Mouse (Mus musculus) liver, postnatal 0 days (tissue): ENCODE measurements around the gene Fmod. TPM values are rescaled to one million over a fixed set of nuclear protein-coding genes. Genes with fewer than 3 reads are reported as not detected.
A peak's percentile ranks its signal among the peaks of the same experiment; 100 is the strongest.

Experiments
- ATAC-seq: fragments of 200-750 bp; cut with Nextera tagmentation; 2 replicates; pipeline ENCODE4 v1.8.0; 2017; ENCODE audit warnings: mild to moderate bottlenecking, moderate library complexity
- DNase-seq: peaks from one replicate; pipeline ENCODE4 v3.0.0-alpha.2; 2016
- H3K27ac ChIP-seq: fragments of 300-500 bp; sonication (generic); 2 replicates; pipeline ENCODE4 v1.5.1; 2014; ENCODE audit warnings: antibody characterized with exemption, moderate library complexity, mild to moderate bottlenecking, low read depth
- H3K27me3 ChIP-seq: fragments of 300-500 bp; sonication (generic); 2 replicates; pipeline ENCODE4 v1.6.1; 2014; ENCODE audit warnings: low read length, control low read depth, mixed read lengths; ENCODE audit not compliant: insufficient read depth
- H3K36me3 ChIP-seq: fragments of 300-500 bp; sonication (generic); replicated peaks from 2 replicates; pipeline ENCODE4 v1.6.1; 2014; ENCODE audit warnings: mild to moderate bottlenecking, control low read depth, low read length, moderate library complexity, mixed read lengths; ENCODE audit not compliant: insufficient read depth
- H3K4me1 ChIP-seq: fragments of 300-500 bp; sonication (generic); 2 replicates; pipeline ENCODE4 v1.6.1; 2014; ENCODE audit warnings: antibody characterized with exemption, mild to moderate bottlenecking, control low read depth; ENCODE audit not compliant: insufficient read depth
- H3K4me2 ChIP-seq: fragments of 300-500 bp; sonication (generic); 2 replicates; pipeline ENCODE4 v1.6.1; 2014; ENCODE audit warnings: low read depth, mild to moderate bottlenecking, low read length, moderate library complexity, mixed read lengths
- H3K4me3 ChIP-seq: fragments of 300-500 bp; sonication (generic); 2 replicates; pipeline ENCODE4 v1.5.1; 2014; ENCODE audit warnings: low read depth, low read length
- H3K9ac ChIP-seq: fragments of 300-500 bp; sonication (generic); replicated peaks from 2 replicates; pipeline ENCODE4 v1.6.1; 2014; ENCODE audit warnings: mild to moderate bottlenecking, moderate library complexity
- H3K9me3 ChIP-seq: fragments of 300-500 bp; sonication (generic); 2 replicates; pipeline ENCODE4 v1.6.1; 2016; ENCODE audit warnings: mild to moderate bottlenecking, control low read depth, low read length, mixed read lengths
- CTCF ChIP-seq: sonication (generic); IDR thresholded peaks from 2 replicates; pipeline ENCODE4 v1.5.1; 2016; ENCODE audit warnings: antibody characterized with exemption, low read depth
- EP300 ChIP-seq: IDR thresholded peaks from 2 replicates; pipeline ENCODE4 v1.6.1; 2016; ENCODE audit warnings: antibody characterized with exemption, low read depth, mild to moderate bottlenecking
- WGBS: fragments of 180-500 bp; shearing (Covaris S2); extraction: QIAGEN DNeasy Blood & Tissue Kit; methylation state at CpG from one replicate; pipeline ENCODE4 v1.1.7; 2014; ENCODE audit not compliant: insufficient replicate concordance; 5-methylcytosine and 5-hydroxymethylcytosine counted together
- polyA plus RNA-seq: library from polyadenylated mRNA; unstranded; fragments of >200 nt; fragmentation: Nextera tagmentation; extraction: Ambion mirVana; gene quantifications from 2 replicates; pipeline ENCODE4 v1.2.1, GENCODE M21; 2015

Gene Fmod
- polyA plus RNA-seq, 1 experiment from 2014 or later = 1.6 TPM

- no peak overlapping the region for H3K4me3 ChIP-seq
- no peaks in the 10 kb centered on the region for H3K9me3 ChIP-seq
- DNase-seq (no peak), ATAC-seq (no peak)
- no peak overlapping the region for H3K27ac ChIP-seq
- H3K4me2 ChIP-seq = no peak overlapping the region
- H3K27me3 ChIP-seq = no peaks in the 10 kb centered on the region
- no peak overlapping the region for H3K9ac ChIP-seq
- TF ChIP-seq EP300 (no peak), CTCF (no peak)
- 58% methylated on average over 1 of the region's 1 CpGs for WGBS
- no peaks in the 10 kb centered on the region for H3K4me1 ChIP-seq
- no peaks in the 10 kb centered on the region for H3K36me3 ChIP-seq
Observed at GRCm38 (mm10) chr1:134042341-134042740, 5.3 kb downstream of the Fmod start.

DNA sequence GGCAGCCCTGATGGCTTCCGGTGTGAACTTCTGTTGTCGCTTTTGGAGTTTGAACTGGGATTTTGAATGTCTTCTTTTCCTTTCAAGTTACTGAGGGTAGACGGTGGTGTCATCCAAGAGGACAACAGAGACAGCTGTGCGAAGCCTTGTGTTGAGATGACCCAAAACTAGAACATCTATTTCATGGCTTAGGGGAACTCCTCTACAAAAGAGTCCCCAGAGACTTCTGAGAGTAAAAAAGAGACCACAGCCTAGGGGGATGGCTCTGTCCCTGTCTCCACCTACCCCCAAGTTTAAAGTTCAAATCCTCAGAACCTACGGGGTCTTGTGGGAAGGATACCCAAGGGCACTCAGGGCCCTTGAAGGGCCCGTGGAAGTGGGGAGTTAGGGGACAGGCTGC, 7.8 kb downstream of the Fmod start:
- Histone ChIP-seq H3K9me3 (no peaks in the 10 kb centered on the region), H3K36me3 (no peaks in the 10 kb centered on the region), H3K27me3 (no peaks in the 10 kb centered on the region), H3K4me2 (no peak overlapping the region), H3K4me1 (no peaks in the 10 kb centered on the region), H3K4me3 (no peak overlapping the region), H3K27ac (no peak overlapping the region), H3K9ac (no peak overlapping the region)
- TF ChIP-seq EP300 = no peak
- TF ChIP-seq CTCF = no peak
- DNase-seq (no peak), ATAC-seq (no peak)
- 81% methylated on average over 6 of the region's 6 CpGs for WGBS

- 7% methylated on average over 9 of the region's 9 CpGs for WGBS
- peak; percentile 70; the same call in 1 of the 2 replicates for ATAC-seq
- no peaks in the 10 kb centered on the region for H3K27me3 ChIP-seq
- no peak overlapping the region for H3K4me3 ChIP-seq
- TF ChIP-seq EP300 (no peak), CTCF (peak; percentile 90)
- DNase-seq = peak; percentile 78
- H3K9ac ChIP-seq = no peak overlapping the region
- peak overlapping the region; percentile 49 for H3K4me2 ChIP-seq
- no peak overlapping the region for H3K27ac ChIP-seq
- H3K36me3 ChIP-seq = no peaks in the 10 kb centered on the region
- H3K9me3 ChIP-seq = no peaks in the 10 kb centered on the region
- H3K4me1 ChIP-seq = no peaks in the 10 kb centered on the region
Observed at GRCm38 (mm10) chr1:134045971-134046370, 8.9 kb downstream of the Fmod start.

DNA sequence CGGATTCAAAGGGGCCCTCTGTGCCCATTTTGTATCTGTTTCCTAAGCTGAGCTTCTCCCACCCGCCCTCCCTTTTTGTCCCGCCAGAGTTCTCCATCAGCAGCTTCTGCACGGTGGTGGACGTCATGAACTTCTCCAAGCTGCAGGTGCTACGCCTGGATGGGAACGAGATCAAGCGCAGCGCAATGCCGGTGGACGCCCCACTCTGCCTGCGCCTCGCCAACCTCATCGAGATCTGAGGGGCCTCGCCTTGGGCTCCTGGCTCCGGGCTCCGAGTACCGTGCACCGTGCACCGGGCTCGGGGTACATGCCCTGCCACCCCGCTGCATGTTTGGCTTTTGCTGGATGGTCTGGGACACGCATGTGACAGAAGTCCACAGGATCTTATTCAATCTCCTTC, 9.3 kb downstream of the Fmod start:
- Histone ChIP-seq H3K9me3 (no peaks in the 10 kb centered on the region), H3K4me3 (no peak overlapping the region), H3K4me2 (peak overlapping the region; percentile 49), H3K36me3 (no peaks in the 10 kb centered on the region), H3K9ac (no peak overlapping the region), H3K27ac (no peak overlapping the region), H3K4me1 (no peaks in the 10 kb centered on the region), H3K27me3 (no peaks in the 10 kb centered on the region)
- no peak for ATAC-seq
- 29% methylated on average over 23 of the region's 23 CpGs for WGBS
- no peak for DNase-seq
- TF ChIP-seq EP300 (no peak), CTCF (no peak)

DNA sequence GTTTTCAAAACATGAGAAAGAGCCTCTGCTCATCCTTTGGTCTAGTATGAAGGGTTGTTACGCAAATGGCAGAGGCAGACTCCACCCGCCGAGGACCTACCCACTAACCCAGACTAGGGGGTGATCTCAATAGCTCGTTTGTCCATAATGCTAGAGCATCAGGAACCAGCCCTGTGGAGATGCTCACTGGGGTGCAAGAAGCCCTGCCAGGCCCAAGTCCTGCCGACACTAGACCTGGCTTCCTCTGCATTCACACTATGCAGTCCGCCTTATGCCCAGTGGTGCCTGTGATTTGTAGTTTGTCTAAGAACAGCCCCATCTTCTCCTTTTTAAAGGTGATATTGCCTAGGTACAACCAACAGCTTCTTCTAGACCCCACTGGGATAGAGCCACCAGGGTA, 10.4 kb downstream of the Fmod start:
- 75% methylated on average over 6 of the region's 6 CpGs for WGBS

DNA sequence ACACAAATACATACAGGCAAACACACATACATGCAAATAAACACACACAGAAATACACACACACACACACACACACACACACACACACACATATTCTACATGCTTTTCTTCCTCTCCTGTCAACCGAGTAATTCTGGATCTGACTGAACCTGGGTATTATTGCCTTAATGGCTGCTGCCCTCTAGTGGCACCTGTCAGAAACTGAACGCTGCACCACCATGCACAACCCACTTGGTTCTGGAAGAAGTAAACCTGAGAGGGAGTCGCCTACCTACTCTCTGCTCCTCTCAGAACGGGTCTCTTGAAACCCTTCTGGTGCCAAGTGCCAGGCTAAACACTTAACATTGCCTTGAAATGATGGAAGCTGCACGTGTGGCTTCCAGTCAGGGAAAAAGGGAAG, 11.7 kb downstream of the Fmod start:
- DNase-seq = peak; percentile 79
- no peak overlapping the region for H3K27ac ChIP-seq
- no peaks in the 10 kb centered on the region for H3K36me3 ChIP-seq
- no peak for TF ChIP-seq EP300
- TF ChIP-seq CTCF = peak; percentile 99
- WGBS = 6% methylated on average over 5 of the region's 5 CpGs
- ATAC-seq = peak; percentile 53
- H3K4me2 ChIP-seq = no peak overlapping the region
- no peak overlapping the region for H3K4me3 ChIP-seq
- no peaks in the 10 kb centered on the region for H3K9me3 ChIP-seq
- 0 out of 2 replicates have a peak, but pooled peaks cover 4% of the 10 kb centered on the region for H3K4me1 ChIP-seq
- no peaks in the 10 kb centered on the region for H3K27me3 ChIP-seq
- no peak overlapping the region for H3K9ac ChIP-seq

More for the DNA sequence above, 10.4 kb downstream of the Fmod start:
- H3K9me3 ChIP-seq = no peaks in the 10 kb centered on the region
- no peak for TF ChIP-seq EP300
- no peak for TF ChIP-seq CTCF
- no peak overlapping the region for H3K4me3 ChIP-seq
- no peak overlapping the region for H3K4me2 ChIP-seq
- no peaks in the 10 kb centered on the region for H3K27me3 ChIP-seq
- no peak overlapping the region for H3K9ac ChIP-seq
- no peaks in the 10 kb centered on the region for H3K36me3 ChIP-seq
- H3K27ac ChIP-seq = no peak overlapping the region
- no peaks in the 10 kb centered on the region for H3K4me1 ChIP-seq
- ATAC-seq (no peak), DNase-seq (no peak)

- WGBS = 54% methylated on average over 6 of the region's 6 CpGs
- H3K27ac ChIP-seq = no peak overlapping the region
Observed at GRCm38 (mm10) chr1:134049542-134049941, 12.5 kb downstream of the Fmod start.

More at GRCm38 (mm10) chr1:134049542-134049941, 12.5 kb downstream of the Fmod start:
- TF ChIP-seq EP300 = no peak
- no peak for TF ChIP-seq CTCF
- ATAC-seq = no peak
- Histone ChIP-seq H3K4me3 (no peak overlapping the region), H3K4me1 (peaks cover 10% of the 10 kb centered on the region), H3K4me2 (no peak overlapping the region), H3K27me3 (no peaks in the 10 kb centered on the region), H3K9me3 (no peaks in the 10 kb centered on the region), H3K36me3 (no peaks in the 10 kb centered on the region), H3K9ac (no peak overlapping the region)
- DNase-seq = no peak
